Mouse (Mus musculus) hindbrain, embryonic 12.5 days (tissue): Measurements from ENCODE around the gene Prcp. TPM values are rescaled to one million over a fixed set of nuclear protein-coding genes. Genes with fewer than 3 reads are reported as not detected.
"Not testable (repeated sequence)": the region's sequence is repeated elsewhere in the genome, so short reads cannot be mapped to it uniquely, and the experiment has no call there.

Experiments
- ATAC-seq: fragments of 200-750 bp; cut with Nextera tagmentation; 2 replicates; pipeline ENCODE4 v1.8.0; 2017; ENCODE audit warnings: moderate TSS enrichment; ENCODE audit not compliant: low FRiP score
- H3K27ac ChIP-seq: fragments of 300-500 bp; sonication (generic); 2 replicates; pipeline ENCODE4 v1.5.1; 2016; ENCODE audit warnings: mild to moderate bottlenecking
- H3K27me3 ChIP-seq: fragments of 300-500 bp; sonication (generic); 2 replicates; pipeline ENCODE4 v1.6.1; 2016; ENCODE audit warnings: mild to moderate bottlenecking
- H3K36me3 ChIP-seq: fragments of 300-500 bp; sonication (generic); 2 replicates; pipeline ENCODE4 v1.6.1; 2016; ENCODE audit warnings: mild to moderate bottlenecking
- H3K4me1 ChIP-seq: fragments of 300-500 bp; sonication (generic); 2 replicates; pipeline ENCODE4 v1.6.1; 2016
- H3K4me2 ChIP-seq: fragments of 300-500 bp; sonication (generic); replicated peaks from 2 replicates; pipeline ENCODE4 v1.6.1; 2016; ENCODE audit warnings: mild to moderate bottlenecking
- H3K4me3 ChIP-seq: fragments of 300-500 bp; sonication (generic); 2 replicates; pipeline ENCODE4 v1.5.1; 2016; ENCODE audit warnings: mild to moderate bottlenecking
- H3K9ac ChIP-seq: fragments of 300-500 bp; sonication (generic); 2 replicates; pipeline ENCODE4 v1.6.1; 2016; ENCODE audit warnings: mild to moderate bottlenecking, moderate library complexity
- H3K9me3 ChIP-seq: fragments of 300-500 bp; sonication (generic); replicated peaks from 2 replicates; pipeline ENCODE4 v1.6.1; 2016; ENCODE audit warnings: mild to moderate bottlenecking
- WGBS: fragments of 180-500 bp; shearing (Covaris S2); methylation state at CpG from one replicate; pipeline ENCODE4 v1.1.7; 2016; 5-methylcytosine and 5-hydroxymethylcytosine counted together
- polyA plus RNA-seq: library from polyadenylated mRNA; unstranded; fragments of >200 nt; fragmentation: Nextera tagmentation; extraction: Ambion mirVana; gene quantifications from 2 replicates; pipeline ENCODE4 v1.2.1, GENCODE M21; 2016

Prcp gene
- polyA plus RNA-seq, 1 experiment from 2014 or later, result 24.7 TPM

GRCm38 (mm10) chr7:92896036-92896435 lies 21.8 kb downstream of the Prcp start:
- no peak for ATAC-seq
- H3K4me1 ChIP-seq, result no peaks in the 10 kb centered on the region
- H3K9ac ChIP-seq, result no peak overlapping the region
- 81% methylated on average over 5 of the region's 5 CpGs for WGBS
- no peak overlapping the region for H3K4me3 ChIP-seq
- no peak overlapping the region for H3K27ac ChIP-seq
- no peaks in the 10 kb centered on the region for H3K9me3 ChIP-seq
- H3K36me3 ChIP-seq, result no peaks in the 10 kb centered on the region
- H3K4me2 ChIP-seq, result no peak overlapping the region
- no peaks in the 10 kb centered on the region for H3K27me3 ChIP-seq

- no peaks in the 10 kb centered on the region for H3K36me3 ChIP-seq
- H3K9ac ChIP-seq, result no peak overlapping the region
- H3K4me3 ChIP-seq, result no peak overlapping the region
- H3K27me3 ChIP-seq, result no peaks in the 10 kb centered on the region
- WGBS, result 60% methylated on average over 2 of the region's 2 CpGs
- no peak for ATAC-seq
- H3K9me3 ChIP-seq, result no peaks in the 10 kb centered on the region
- H3K4me1 ChIP-seq, result no peaks in the 10 kb centered on the region
- H3K27ac ChIP-seq, result no peak overlapping the region
- H3K4me2 ChIP-seq, result no peak overlapping the region
Observed at GRCm38 (mm10) chr7:92897021-92897420, 22.8 kb downstream of the Prcp start.

- Histone ChIP-seq H3K36me3 (no peaks in the 10 kb centered on the region), H3K4me3 (no peak overlapping the region), H3K9me3 (no peaks in the 10 kb centered on the region), H3K4me2 (no peak overlapping the region), H3K9ac (no peak overlapping the region), H3K27me3 (no peaks in the 10 kb centered on the region), H3K4me1 (no peaks in the 10 kb centered on the region), H3K27ac (no peak overlapping the region)
- 51% methylated on average over 7 of the region's 7 CpGs for WGBS
- peak; percentile 89 for ATAC-seq
Observed at GRCm38 (mm10) chr7:92903360-92904038, 29.2 kb downstream of the Prcp start.

GRCm38 (mm10) chr7:92904285-92904684 lies 30.0 kb downstream of the Prcp start:
- 50% methylated on average over 7 of the region's 7 CpGs for WGBS
- not testable (repeated sequence) for H3K27ac ChIP-seq, H3K9me3 ChIP-seq, H3K36me3 ChIP-seq, H3K4me1 ChIP-seq, H3K27me3 ChIP-seq, H3K4me2 ChIP-seq, H3K4me3 ChIP-seq, H3K9ac ChIP-seq
- peak; percentile 43; the same call in 1 of the 2 replicates for ATAC-seq

- no peaks in the 10 kb centered on the region for H3K9me3 ChIP-seq
- no peak overlapping the region for H3K27ac ChIP-seq
- H3K4me1 ChIP-seq, result no peaks in the 10 kb centered on the region
- H3K36me3 ChIP-seq, result no peaks in the 10 kb centered on the region
- no peaks in the 10 kb centered on the region for H3K27me3 ChIP-seq
- no peak overlapping the region for H3K4me3 ChIP-seq
- no peak for ATAC-seq
- no peak overlapping the region for H3K9ac ChIP-seq
- no peak overlapping the region for H3K4me2 ChIP-seq
- WGBS, result 84% methylated on average over 6 of the region's 6 CpGs
Observed at GRCm38 (mm10) chr7:92920172-92920856, 46.0 kb downstream of the Prcp start.

GRCm38 (mm10) chr7:92920857-92921172 lies 46.5 kb downstream of the Prcp start:
- Histone ChIP-seq H3K4me3 (no peak overlapping the region), H3K27ac (no peak overlapping the region), H3K4me1 (no peaks in the 10 kb centered on the region), H3K9me3 (no peaks in the 10 kb centered on the region), H3K4me2 (no peak overlapping the region), H3K27me3 (no peaks in the 10 kb centered on the region), H3K9ac (no peak overlapping the region), H3K36me3 (no peaks in the 10 kb centered on the region)
- 73% methylated on average over 2 of the region's 2 CpGs for WGBS
- ATAC-seq, result no peak

GRCm38 (mm10) chr7:92932792-92933191 lies 58.5 kb downstream of the Prcp start:
- WGBS, result 87% methylated on average over 8 of the region's 8 CpGs

GRCm38 (mm10) chr7:92933308-92933948 lies 59.2 kb downstream of the Prcp start:
- not testable (repeated sequence) for H3K4me2 ChIP-seq, ATAC-seq, H3K9me3 ChIP-seq, H3K4me1 ChIP-seq, H3K36me3 ChIP-seq, H3K27ac ChIP-seq, H3K27me3 ChIP-seq, H3K4me3 ChIP-seq, H3K9ac ChIP-seq
- 62% methylated on average over 4 of the region's 4 CpGs for WGBS

More at GRCm38 (mm10) chr7:92932792-92933191, 58.5 kb downstream of the Prcp start:
- Histone ChIP-seq H3K27me3 (no peaks in the 10 kb centered on the region), H3K9me3 (no peaks in the 10 kb centered on the region), H3K4me3 (no peak overlapping the region), H3K9ac (no peak overlapping the region), H3K4me1 (no peaks in the 10 kb centered on the region), H3K36me3 (no peaks in the 10 kb centered on the region), H3K4me2 (no peak overlapping the region), H3K27ac (no peak overlapping the region)
- no peak for ATAC-seq

- Histone ChIP-seq H3K36me3 (no peaks in the 10 kb centered on the region), H3K4me2 (no peak overlapping the region), H3K4me3 (no peak overlapping the region), H3K9ac (no peak overlapping the region), H3K27ac (no peak overlapping the region), H3K27me3 (no peaks in the 10 kb centered on the region), H3K4me1 (no peaks in the 10 kb centered on the region), H3K9me3 (no peaks in the 10 kb centered on the region)
- WGBS, result 71% methylated on average over 5 of the region's 5 CpGs
- ATAC-seq, result no peak
Observed at GRCm38 (mm10) chr7:92936747-92937146, 62.5 kb downstream of the Prcp start.

- ATAC-seq, result no peak
- Histone ChIP-seq H3K9ac (no peak overlapping the region), H3K4me2 (no peak overlapping the region), H3K27ac (no peak overlapping the region), H3K9me3 (no peaks in the 10 kb centered on the region), H3K27me3 (no peaks in the 10 kb centered on the region), H3K36me3 (no peaks in the 10 kb centered on the region), H3K4me1 (no peaks in the 10 kb centered on the region), H3K4me3 (no peak overlapping the region)
- WGBS, result 19% methylated on average over 6 of the region's 6 CpGs
Observed at GRCm38 (mm10) chr7:92937955-92938354, 63.7 kb downstream of the Prcp start.

GRCm38 (mm10) chr7:92939776-92940175 lies 65.5 kb downstream of the Prcp start:
- WGBS, result 68% methylated on average over 5 of the region's 5 CpGs
- H3K4me3 ChIP-seq, result no peak overlapping the region
- H3K27me3 ChIP-seq, result no peaks in the 10 kb centered on the region
- no peak overlapping the region for H3K27ac ChIP-seq
- H3K4me1 ChIP-seq, result no peaks in the 10 kb centered on the region
- no peaks in the 10 kb centered on the region for H3K36me3 ChIP-seq
- H3K4me2 ChIP-seq, result no peak overlapping the region
- no peak overlapping the region for H3K9ac ChIP-seq
- no peaks in the 10 kb centered on the region for H3K9me3 ChIP-seq
- no peak for ATAC-seq

GRCm38 (mm10) chr7:92950775-92951174 lies 76.5 kb downstream of the Prcp start:
- Histone ChIP-seq H3K9me3 (no peaks in the 10 kb centered on the region), H3K9ac (no peak overlapping the region), H3K36me3 (no peaks in the 10 kb centered on the region), H3K4me1 (no peaks in the 10 kb centered on the region), H3K4me2 (no peak overlapping the region), H3K27me3 (no peaks in the 10 kb centered on the region), H3K4me3 (no peak overlapping the region), H3K27ac (no peak overlapping the region)
- ATAC-seq, result no peak
- WGBS, result 78% methylated on average over 3 of the region's 3 CpGs

GRCm38 (mm10) chr7:92952210-92952609 lies 77.9 kb downstream of the Prcp start:
- no peak overlapping the region for H3K27ac ChIP-seq
- H3K9me3 ChIP-seq, result no peaks in the 10 kb centered on the region
- no peaks in the 10 kb centered on the region for H3K36me3 ChIP-seq
- no peak for ATAC-seq
- H3K4me3 ChIP-seq, result no peak overlapping the region
- no peak overlapping the region for H3K9ac ChIP-seq
- no peaks in the 10 kb centered on the region for H3K4me1 ChIP-seq
- no peaks in the 10 kb centered on the region for H3K27me3 ChIP-seq
- WGBS, result 86% methylated on average over 2 of the region's 2 CpGs
- no peak overlapping the region for H3K4me2 ChIP-seq
